ENCODE assay signal across 16 mouse cellular contexts in genomic region chr2:74954101-74954500, GRCm38 (mm10).
"Had no signal": no experiment of that assay in that cellular context is flagged by ENCODE, and none has a peak within 500 bp of the region (broad histone marks: within the 10 kb centered on the region; RNA-seq: fewer than 3 reads in every experiment).

No protein-coding gene starts in this region.

- H3K4me1 ChIP-seq: liver, embryonic 13.5 days; liver, embryonic 15.5 days; megakaryocyte, embryonic 14.5 days; midbrain, embryonic 12.5 days; neural tube, embryonic 12.5 days; stomach, embryonic 15.5 days had no signal

- H3K9me3 ChIP-seq: liver, embryonic 15.5 days; midbrain, embryonic 12.5 days; neural tube, embryonic 12.5 days; stomach, embryonic 15.5 days had no signal

- H3K27ac ChIP-seq: liver, embryonic 13.5 days; liver, embryonic 15.5 days; macrophage; midbrain, embryonic 12.5 days; neural tube, embryonic 12.5 days; stomach, embryonic 15.5 days; stomach, postnatal 0 days had no signal

- DNase-seq: liver, embryonic 13.5 days; liver, postnatal 0 days; lung, embryonic 14.5 days; midbrain, embryonic 14.5 days; right cerebral cortex, postnatal 14 days; thymus, adult 2 months; thymus, postnatal 25 days; thymus, postnatal 4 days had no signal

- H3K4me2 ChIP-seq: liver, embryonic 11.5 days; liver, embryonic 13.5 days; liver, embryonic 15.5 days; lung, embryonic 14.5 days; midbrain, embryonic 12.5 days; neural tube, embryonic 12.5 days; stomach, embryonic 15.5 days had no signal

- H3K36me3 ChIP-seq: liver, embryonic 13.5 days; liver, embryonic 15.5 days; midbrain, embryonic 12.5 days; neural tube, embryonic 12.5 days; stomach, embryonic 15.5 days had no signal

- H3K9ac ChIP-seq: liver, embryonic 13.5 days; liver, embryonic 15.5 days; liver, postnatal 0 days; lung, embryonic 14.5 days; midbrain, embryonic 12.5 days; neural tube, embryonic 12.5 days; stomach, embryonic 15.5 days had no signal

- ATAC-seq: liver, postnatal 0 days had no signal

- H3K27me3 ChIP-seq: liver, embryonic 13.5 days; liver, embryonic 15.5 days; midbrain, embryonic 12.5 days; neural tube, embryonic 12.5 days; stomach, embryonic 15.5 days had no signal

- H3K4me3 ChIP-seq: liver, embryonic 13.5 days; liver, embryonic 15.5 days; megakaryocyte, embryonic 14.5 days; midbrain, embryonic 12.5 days; neural tube, embryonic 12.5 days; stomach, embryonic 15.5 days had no signal
